Mouse (Mus musculus) embryonic facial prominence, embryonic 15.5 days (tissue): Measurements from ENCODE around the gene 9930021J03Rik. TPM values are rescaled to one million over a fixed set of nuclear protein-coding genes. Genes with fewer than 3 reads are reported as not detected.
A peak's percentile ranks its signal among the peaks of the same experiment; 100 is the strongest.

Source experiments
- ATAC-seq: fragments of 200-750 bp; cut with Nextera tagmentation; 2 replicates; pipeline ENCODE4 v1.8.0; 2017; ENCODE audit warnings: low read depth, moderate TSS enrichment; ENCODE audit not compliant: insufficient number of reproducible peaks, low FRiP score, low TSS enrichment
- H3K27ac ChIP-seq: fragments of 300-500 bp; sonication (generic); replicated peaks from 2 replicates; pipeline ENCODE4 v1.5.1; 2015; ENCODE audit warnings: mild to moderate bottlenecking, inconsistent platforms
- H3K27me3 ChIP-seq: fragments of 300-500 bp; sonication (generic); 2 replicates; pipeline ENCODE4 v1.6.1; 2015; ENCODE audit warnings: inconsistent platforms
- H3K36me3 ChIP-seq: fragments of 300-500 bp; sonication (generic); 2 replicates; pipeline ENCODE4 v1.6.1; 2015; ENCODE audit warnings: mild to moderate bottlenecking, inconsistent platforms
- H3K4me1 ChIP-seq: fragments of 300-500 bp; sonication (generic); 2 replicates; pipeline ENCODE4 v1.6.1; 2015; ENCODE audit warnings: inconsistent platforms
- H3K4me2 ChIP-seq: fragments of 300-500 bp; sonication (generic); replicated peaks from 2 replicates; pipeline ENCODE4 v1.6.1; 2015; ENCODE audit warnings: mild to moderate bottlenecking, inconsistent platforms
- H3K4me3 ChIP-seq: fragments of 300-500 bp; sonication (generic); replicated peaks from 2 replicates; pipeline ENCODE4 v1.5.1; 2015; ENCODE audit warnings: mild to moderate bottlenecking, inconsistent platforms
- H3K9ac ChIP-seq: fragments of 300-500 bp; sonication (generic); 2 replicates; pipeline ENCODE4 v1.6.1; 2015; ENCODE audit warnings: inconsistent platforms
- H3K9me3 ChIP-seq: fragments of 300-500 bp; sonication (generic); replicated peaks from 2 replicates; pipeline ENCODE4 v1.6.1; 2016; ENCODE audit warnings: inconsistent platforms
- WGBS: fragments of 180-500 bp; shearing (Covaris S2); methylation state at CpG from one replicate; pipeline ENCODE4 v1.1.7; 2015; 5-methylcytosine and 5-hydroxymethylcytosine counted together
- polyA plus RNA-seq: library from polyadenylated mRNA; unstranded; fragments of >200 nt; fragmentation: Nextera tagmentation; extraction: Ambion mirVana; gene quantifications from 2 replicates; pipeline ENCODE4 v1.2.1, GENCODE M21; 2015

9930021J03Rik gene
- polyA plus RNA-seq, 1 experiment from 2014 or later, result 5.6 TPM

DNA sequence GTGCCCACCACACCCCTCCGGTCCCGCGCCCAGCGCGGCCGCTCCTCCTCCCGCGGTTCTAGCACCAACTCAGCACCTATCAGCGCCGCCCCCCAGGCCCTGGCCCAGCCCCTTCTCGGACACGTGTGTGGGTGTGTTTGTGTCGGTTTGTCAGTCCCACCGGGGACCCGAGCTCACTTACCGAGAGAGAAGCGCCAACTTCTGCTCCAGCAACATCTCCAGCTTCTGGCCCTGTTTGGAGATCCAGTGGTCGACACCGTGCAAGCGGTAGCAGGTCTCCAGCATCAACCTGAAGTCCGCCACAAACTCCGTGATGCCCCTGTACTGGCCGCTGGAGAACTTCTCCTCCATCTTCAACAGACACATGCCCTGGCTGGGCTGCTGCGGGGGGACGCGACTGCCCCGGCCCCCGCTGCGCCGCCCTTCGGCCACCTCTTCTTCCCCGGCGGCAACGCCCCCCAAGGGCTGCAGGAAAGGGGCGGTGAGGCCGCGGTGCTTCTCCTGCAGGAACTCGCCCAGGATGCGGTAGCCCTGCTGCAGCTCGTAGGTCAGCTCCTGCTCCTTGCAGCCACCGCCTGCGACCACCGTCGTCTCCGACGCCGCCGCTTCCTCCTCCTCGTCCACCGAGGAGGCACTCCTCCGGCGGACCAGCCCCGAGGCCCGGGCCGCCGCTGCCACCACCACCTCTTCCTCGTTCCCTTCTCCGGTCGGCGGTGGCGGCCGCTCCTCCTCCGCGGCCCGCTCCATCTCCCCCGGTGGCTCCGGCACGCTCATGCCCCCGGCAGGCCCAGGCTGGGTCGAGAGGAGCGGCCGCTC is 480 bp downstream of the 9930021J03Rik start:
- Histone ChIP-seq H3K4me1 (peaks cover 9% of the 10 kb centered on the region), H3K4me3 (peak overlapping the region; percentile 74), H3K9ac (peak overlapping the region; percentile 74), H3K36me3 (peaks cover 15% of the 10 kb centered on the region; the same call in 1 of the 2 replicates), H3K27me3 (no peaks in the 10 kb centered on the region), H3K9me3 (no peaks in the 10 kb centered on the region), H3K4me2 (peak overlapping the region; percentile 72), H3K27ac (peak overlapping the region; percentile 95)
- WGBS, result under 1% methylated on average over 69 of the region's 72 CpGs
- no peak; the same call in 1 of the 2 replicates for ATAC-seq

GRCm38 (mm10) chr19:29803946-29804345 is 1.8 kb downstream of the 9930021J03Rik start:
- no peak for ATAC-seq
- Histone ChIP-seq H3K4me1 (peaks cover 9% of the 10 kb centered on the region), H3K9ac (no peak overlapping the region), H3K27ac (no peak overlapping the region), H3K36me3 (peaks cover 2% of the 10 kb centered on the region; the same call in 1 of the 2 replicates), H3K27me3 (no peaks in the 10 kb centered on the region), H3K4me2 (peak overlapping the region; percentile 48), H3K9me3 (no peaks in the 10 kb centered on the region), H3K4me3 (peak overlapping the region; percentile 20; the same call in 1 of the 2 replicates)
- WGBS, result 38% methylated on average over 3 of the region's 3 CpGs

- 69% methylated on average over 3 of the region's 3 CpGs for WGBS
- no peaks in the 10 kb centered on the region for H3K27me3 ChIP-seq
- no peak overlapping the region for H3K9ac ChIP-seq
- no peak overlapping the region for H3K27ac ChIP-seq
- H3K36me3 ChIP-seq, result no peaks in the 10 kb centered on the region
- no peak overlapping the region for H3K4me2 ChIP-seq
- ATAC-seq, result no peak
- no peaks in the 10 kb centered on the region for H3K4me1 ChIP-seq
- H3K9me3 ChIP-seq, result no peaks in the 10 kb centered on the region
- no peak overlapping the region for H3K4me3 ChIP-seq
These were observed 8.4 kb downstream of the 9930021J03Rik start for GRCm38 (mm10) chr19:29797371-29797770.

DNA sequence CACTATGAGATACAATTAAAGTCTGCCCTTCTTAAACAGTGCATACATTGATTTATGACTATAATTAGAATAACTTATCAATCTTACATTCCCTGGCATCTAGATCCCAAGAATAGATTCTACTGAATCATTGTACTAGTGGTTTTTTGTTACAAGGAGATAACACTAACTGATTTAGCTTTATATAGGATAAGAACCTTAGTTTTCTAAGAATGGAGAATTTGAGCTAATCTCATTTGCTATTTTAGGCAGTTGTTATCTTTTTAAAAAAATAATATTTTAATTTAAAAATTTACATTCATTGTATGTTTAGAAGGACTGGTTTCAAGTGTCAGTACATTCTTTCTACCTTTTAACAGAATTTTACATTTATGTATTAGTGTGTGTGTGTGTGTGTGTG is 17.8 kb downstream of the 9930021J03Rik start:
- Histone ChIP-seq H3K4me2 (no peak overlapping the region), H3K4me1 (no peaks in the 10 kb centered on the region), H3K36me3 (0 out of 2 replicates have a peak, but pooled peaks cover 7% of the 10 kb centered on the region), H3K9ac (no peak overlapping the region), H3K4me3 (no peak overlapping the region), H3K9me3 (no peaks in the 10 kb centered on the region), H3K27me3 (no peaks in the 10 kb centered on the region), H3K27ac (no peak overlapping the region)
- ATAC-seq, result no peak

GRCm38 (mm10) chr19:29782914-29783313 is 22.9 kb downstream of the 9930021J03Rik start:
- Histone ChIP-seq H3K4me2 (no peak overlapping the region), H3K9ac (no peak overlapping the region), H3K27ac (no peak overlapping the region), H3K27me3 (no peaks in the 10 kb centered on the region), H3K36me3 (0 out of 2 replicates have a peak, but pooled peaks cover 7% of the 10 kb centered on the region), H3K4me1 (no peaks in the 10 kb centered on the region), H3K4me3 (no peak overlapping the region), H3K9me3 (no peaks in the 10 kb centered on the region)
- ATAC-seq, result no peak
- WGBS, result 93% methylated on average over 2 of the region's 2 CpGs

- ATAC-seq, result no peak
These were observed 51.9 kb downstream of the 9930021J03Rik start for GRCm38 (mm10) chr19:29753939-29754338.

DNA sequence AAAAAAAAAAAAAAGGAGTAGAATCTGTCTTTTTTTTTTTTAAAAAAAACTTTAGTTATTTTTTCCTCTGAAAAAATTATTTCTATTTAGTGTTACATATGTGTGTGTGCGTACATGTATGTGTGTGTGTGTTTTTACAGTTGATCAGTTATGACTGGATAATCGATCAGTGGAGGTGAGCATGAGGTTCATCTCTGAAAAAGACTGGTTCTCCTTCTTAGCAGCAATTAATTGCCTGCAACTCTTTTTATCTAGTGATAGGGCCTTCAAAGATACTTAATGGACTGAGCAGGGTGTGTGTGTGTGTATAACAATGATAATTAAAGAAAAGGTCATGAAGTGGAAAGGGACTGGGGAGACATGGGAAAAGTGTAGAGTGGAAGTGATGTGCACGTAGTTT is 54.8 kb downstream of the 9930021J03Rik start:
- no peaks in the 10 kb centered on the region for H3K9me3 ChIP-seq
- 96% methylated on average over 3 of the region's 3 CpGs for WGBS

More at GRCm38 (mm10) chr19:29753939-29754338, 51.9 kb downstream of the 9930021J03Rik start:
- 0 out of 2 replicates have a peak, but pooled peaks cover 4% of the 10 kb centered on the region for H3K36me3 ChIP-seq
- no peak overlapping the region for H3K27ac ChIP-seq
- H3K4me1 ChIP-seq, result no peaks in the 10 kb centered on the region
- H3K4me2 ChIP-seq, result no peak overlapping the region
- H3K9me3 ChIP-seq, result no peaks in the 10 kb centered on the region
- no peaks in the 10 kb centered on the region for H3K27me3 ChIP-seq
- 72% methylated on average over 2 of the region's 2 CpGs for whole genome bisulfite sequencing
- no peak overlapping the region for H3K9ac ChIP-seq
- H3K4me3 ChIP-seq, result no peak overlapping the region

DNA sequence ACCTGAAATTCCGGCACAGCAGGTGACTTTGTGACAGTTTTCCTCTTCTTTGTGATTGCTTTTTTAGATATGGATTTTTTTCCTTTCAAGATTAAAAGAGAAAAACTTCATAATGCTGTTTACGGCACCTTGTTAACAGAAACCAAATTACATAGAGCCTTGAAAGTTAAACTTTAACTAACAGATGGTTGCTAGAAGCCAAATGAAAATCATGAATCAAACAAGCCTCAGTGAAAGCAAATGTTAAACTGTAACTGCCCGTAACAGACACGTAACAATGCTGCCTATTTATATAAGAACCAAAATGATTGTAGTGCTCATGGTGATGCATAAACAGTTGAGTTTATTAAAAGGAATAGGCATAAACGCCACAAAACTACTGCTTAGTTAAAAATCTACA is 62.3 kb downstream of the 9930021J03Rik start:
- Histone ChIP-seq H3K36me3 (no peaks in the 10 kb centered on the region), H3K4me2 (no peak overlapping the region), H3K27me3 (no peaks in the 10 kb centered on the region), H3K4me3 (no peak overlapping the region), H3K27ac (no peak overlapping the region), H3K9ac (no peak overlapping the region), H3K4me1 (no peaks in the 10 kb centered on the region), H3K9me3 (no peaks in the 10 kb centered on the region)
- WGBS, result 82% methylated on average over 5 of the region's 5 CpGs
- ATAC-seq, result no peak

More for the DNA sequence above, 54.8 kb downstream of the 9930021J03Rik start:
- Histone ChIP-seq H3K27ac (no peak overlapping the region), H3K4me2 (no peak overlapping the region), H3K27me3 (no peaks in the 10 kb centered on the region), H3K4me1 (no peaks in the 10 kb centered on the region), H3K9ac (no peak overlapping the region), H3K4me3 (no peak overlapping the region), H3K36me3 (0 out of 2 replicates have a peak, but pooled peaks cover 4% of the 10 kb centered on the region)
- no peak for ATAC-seq

DNA sequence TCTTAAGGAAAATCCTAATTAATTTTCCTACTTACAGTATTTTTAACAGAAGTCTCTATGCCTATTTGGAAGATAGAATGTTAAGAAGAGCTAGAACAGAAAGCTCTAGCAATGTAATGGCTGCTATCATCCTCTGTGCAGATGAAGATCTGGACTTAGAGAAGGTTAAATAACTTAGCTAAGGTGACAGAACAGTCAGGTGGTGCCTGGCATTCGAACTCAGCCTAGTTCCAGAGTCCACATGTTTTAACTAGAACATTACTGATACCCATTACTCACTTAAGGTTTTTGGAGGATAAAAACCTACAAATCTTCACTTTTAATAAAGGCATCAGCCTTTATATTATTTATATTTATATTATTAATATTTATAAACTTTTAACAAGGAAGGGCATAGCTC is 65.1 kb downstream of the 9930021J03Rik start:
- Histone ChIP-seq H3K4me2 (no peak overlapping the region), H3K4me1 (no peaks in the 10 kb centered on the region), H3K4me3 (no peak overlapping the region), H3K36me3 (no peaks in the 10 kb centered on the region), H3K27me3 (no peaks in the 10 kb centered on the region), H3K9ac (no peak overlapping the region), H3K9me3 (no peaks in the 10 kb centered on the region), H3K27ac (no peak overlapping the region)
- 75% methylated on average over 1 of the region's 1 CpGs for WGBS
- no peak for ATAC-seq

GRCm38 (mm10) chr19:29739608-29740007 is 66.2 kb downstream of the 9930021J03Rik start:
- Histone ChIP-seq H3K27me3 (no peaks in the 10 kb centered on the region), H3K4me3 (no peak overlapping the region), H3K9ac (no peak overlapping the region), H3K36me3 (no peaks in the 10 kb centered on the region), H3K4me2 (no peak overlapping the region), H3K9me3 (no peaks in the 10 kb centered on the region), H3K4me1 (no peaks in the 10 kb centered on the region), H3K27ac (no peak overlapping the region)
- 88% methylated on average over 2 of the region's 2 CpGs for WGBS
- no peak for ATAC-seq

DNA sequence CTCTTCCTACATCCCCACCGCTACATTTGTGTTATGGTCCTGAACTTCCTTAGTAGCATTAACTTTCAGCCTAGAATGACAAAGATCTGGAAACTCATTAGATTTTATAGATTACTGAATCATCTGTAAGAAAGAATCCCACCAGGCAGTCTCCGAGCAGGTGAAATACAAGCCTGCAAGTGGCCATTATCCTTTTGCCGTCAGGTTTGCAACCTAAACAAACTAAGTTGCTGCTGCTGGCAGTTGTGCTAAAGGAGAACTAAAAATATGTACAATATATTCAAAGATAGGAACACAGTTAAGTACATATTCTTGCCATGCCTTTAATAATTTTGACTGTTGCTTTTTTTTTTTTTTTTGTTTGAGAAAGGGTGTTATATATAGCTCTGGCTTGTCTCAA is 70.4 kb downstream of the 9930021J03Rik start:
- WGBS, result 71% methylated on average over 3 of the region's 3 CpGs
- no peaks in the 10 kb centered on the region for H3K4me1 ChIP-seq
- ATAC-seq, result no peak
- H3K4me2 ChIP-seq, result no peak overlapping the region
- no peaks in the 10 kb centered on the region for H3K27me3 ChIP-seq
- no peaks in the 10 kb centered on the region for H3K36me3 ChIP-seq
- no peak overlapping the region for H3K4me3 ChIP-seq
- no peaks in the 10 kb centered on the region for H3K9me3 ChIP-seq
- no peak overlapping the region for H3K9ac ChIP-seq
- no peak overlapping the region for H3K27ac ChIP-seq

DNA sequence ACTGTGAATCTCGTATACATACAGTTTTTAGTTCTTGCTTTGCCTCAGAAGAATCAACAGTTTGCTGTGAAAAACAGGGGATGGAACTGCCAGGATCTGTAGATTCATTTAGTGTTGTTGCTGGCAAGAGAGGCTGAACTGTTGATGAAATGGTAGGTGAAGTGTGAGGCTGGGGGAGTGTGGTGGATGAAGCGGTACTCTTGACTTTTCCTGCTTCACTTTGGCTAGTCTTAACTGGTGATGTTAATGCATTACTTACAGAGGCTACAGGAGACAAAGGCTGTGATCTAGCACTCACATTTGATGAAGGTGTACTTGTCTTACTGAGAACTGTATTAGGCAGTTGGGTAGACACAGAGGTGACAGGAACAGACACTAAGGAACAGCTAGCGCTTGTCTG is 87.3 kb downstream of the 9930021J03Rik start:
- Histone ChIP-seq H3K4me1 (no peaks in the 10 kb centered on the region), H3K27me3 (no peaks in the 10 kb centered on the region), H3K9me3 (no peaks in the 10 kb centered on the region), H3K27ac (no peak overlapping the region), H3K4me3 (no peak overlapping the region), H3K4me2 (no peak overlapping the region), H3K36me3 (peaks cover 25% of the 10 kb centered on the region), H3K9ac (no peak overlapping the region)
- ATAC-seq, result no peak
- WGBS, result 96% methylated on average over 3 of the region's 3 CpGs
